Mouse (Mus musculus): Measurements from ENCODE around the gene Ift80.
"Not testable (repeated sequence)": the region's sequence is repeated elsewhere in the genome, so short reads cannot be mapped to it uniquely, and the experiment has no call there.

Gene Ift80

GRCm38 (mm10) chr3:69004437-69005337 lies at the start of gene Ift80, which contains the start of gene Smc4:
TSS of gene Ift80 (minus strand) at chr3:69004570.
TSS of gene Smc4 (plus strand) at chr3:69004738.
- DNase-seq, result peak; percentile 95

- DNase-seq, result no peak
Measured at GRCm38 (mm10) chr3:69051894-69052293, 47.5 kb upstream of the Ift80 start.

- no peak for DNase-seq
Measured at GRCm38 (mm10) chr3:69049011-69049410, 44.6 kb upstream of the Ift80 start.

- no peak for DNase-seq
Measured at GRCm38 (mm10) chr3:69047684-69048083, 43.3 kb upstream of the Ift80 start.

GRCm38 (mm10) chr3:69046509-69046908 lies 42.1 kb upstream of the Ift80 start:
- DNase-seq, result no peak

GRCm38 (mm10) chr3:69045750-69046149 lies 41.4 kb upstream of the Ift80 start:
- DNase-seq, result no peak

GRCm38 (mm10) chr3:69045400-69045703 lies 41.0 kb upstream of the Ift80 start:
- DNase-seq, result no peak

- DNase-seq, result peak; percentile 80
Measured at GRCm38 (mm10) chr3:69044645-69045399, 40.5 kb upstream of the Ift80 start, which contains the start of gene Trim59. TSS of gene Trim59 (minus strand) at chr3:69044755.

GRCm38 (mm10) chr3:69044167-69044591 lies 39.8 kb upstream of the Ift80 start:
- no peak for DNase-seq

GRCm38 (mm10) chr3:69041298-69041697 lies 36.9 kb upstream of the Ift80 start:
- DNase-seq, result no peak

- DNase-seq, result no peak
Measured at GRCm38 (mm10) chr3:69040105-69040504, 35.7 kb upstream of the Ift80 start.

GRCm38 (mm10) chr3:69026133-69026783 lies 21.9 kb upstream of the Ift80 start:
- no peak for DNase-seq

- no peak for DNase-seq
Measured at GRCm38 (mm10) chr3:69020764-69021163, 16.4 kb upstream of the Ift80 start.

- no peak for DNase-seq
Measured at GRCm38 (mm10) chr3:69020285-69020684, 15.9 kb upstream of the Ift80 start.

GRCm38 (mm10) chr3:69018635-69019034 lies 14.3 kb upstream of the Ift80 start:
- not testable (repeated sequence) for DNase-seq

GRCm38 (mm10) chr3:69017181-69017580 lies 12.8 kb upstream of the Ift80 start:
- no peak for DNase-seq

- DNase-seq, result no peak
Measured at GRCm38 (mm10) chr3:69008873-69009272, 4.5 kb upstream of the Ift80 start.

- DNase-seq, result no peak
Measured at GRCm38 (mm10) chr3:69006246-69006760, 1.9 kb upstream of the Ift80 start.

GRCm38 (mm10) chr3:69005338-69006245 lies 1.2 kb upstream of the Ift80 start:
- DNase-seq, result peak; percentile 24

GRCm38 (mm10) chr3:69004055-69004436 lies 324 bp downstream of the Ift80 start:
- no peak for DNase-seq

GRCm38 (mm10) chr3:69002781-69003180 lies 1.6 kb downstream of the Ift80 start:
- no peak for DNase-seq

- DNase-seq, result no peak
Measured at GRCm38 (mm10) chr3:68986550-68986949, 17.8 kb downstream of the Ift80 start.
